Mouse (Mus musculus) forelimb bud, embryonic 11.5 days (tissue): ENCODE data around the gene Cnn3.

ENCODE experiments used
- DNase-seq: peaks from one replicate; pipeline ENCODE4 v3.0.0-alpha.2; 2012; ENCODE audit warnings: low read depth, low spot score

The Cnn3 gene

DNA sequence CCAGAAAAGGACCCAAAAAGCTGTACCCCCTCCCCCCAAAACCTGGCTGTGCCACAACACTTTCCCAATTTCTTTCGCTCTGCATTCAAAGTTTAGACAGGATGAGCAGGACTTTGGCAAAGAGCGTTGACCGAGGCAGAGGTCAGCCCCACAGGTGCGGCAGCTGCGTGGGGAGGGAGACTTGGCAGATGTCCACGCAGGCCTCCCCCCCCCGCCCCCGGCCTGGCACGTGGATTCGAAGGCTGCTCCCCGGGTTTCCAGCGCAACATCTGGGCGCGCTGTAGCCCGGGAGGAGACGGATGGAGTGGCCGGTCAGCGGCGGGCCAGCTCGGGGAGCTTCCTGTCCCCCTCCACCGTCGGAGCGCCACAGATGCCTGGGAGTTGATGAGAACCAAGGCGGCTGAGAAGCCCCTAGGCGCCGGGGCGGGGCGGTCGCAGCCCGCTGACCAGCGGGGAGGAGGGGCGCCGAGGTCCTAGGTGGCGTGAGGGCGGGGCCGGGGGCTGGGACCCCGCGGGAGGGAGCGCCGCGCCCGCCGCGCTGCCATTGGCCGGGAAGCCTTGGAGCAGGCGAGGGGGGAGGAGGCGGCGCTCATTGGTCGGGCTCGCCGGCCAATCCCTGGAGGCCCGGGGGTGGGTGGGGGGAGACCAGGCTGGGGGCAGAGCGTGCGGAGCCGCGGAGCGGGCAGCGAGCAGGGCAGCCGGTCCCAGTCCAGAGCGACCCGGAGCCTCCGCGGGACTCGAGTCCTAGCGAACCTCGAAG lies at the start of gene Cnn3:
Gene Cnn3 (plus strand): TSS at position 637 of the 760 bp plus-strand sequence.
- DNase-seq: peak; percentile 94

DNA sequence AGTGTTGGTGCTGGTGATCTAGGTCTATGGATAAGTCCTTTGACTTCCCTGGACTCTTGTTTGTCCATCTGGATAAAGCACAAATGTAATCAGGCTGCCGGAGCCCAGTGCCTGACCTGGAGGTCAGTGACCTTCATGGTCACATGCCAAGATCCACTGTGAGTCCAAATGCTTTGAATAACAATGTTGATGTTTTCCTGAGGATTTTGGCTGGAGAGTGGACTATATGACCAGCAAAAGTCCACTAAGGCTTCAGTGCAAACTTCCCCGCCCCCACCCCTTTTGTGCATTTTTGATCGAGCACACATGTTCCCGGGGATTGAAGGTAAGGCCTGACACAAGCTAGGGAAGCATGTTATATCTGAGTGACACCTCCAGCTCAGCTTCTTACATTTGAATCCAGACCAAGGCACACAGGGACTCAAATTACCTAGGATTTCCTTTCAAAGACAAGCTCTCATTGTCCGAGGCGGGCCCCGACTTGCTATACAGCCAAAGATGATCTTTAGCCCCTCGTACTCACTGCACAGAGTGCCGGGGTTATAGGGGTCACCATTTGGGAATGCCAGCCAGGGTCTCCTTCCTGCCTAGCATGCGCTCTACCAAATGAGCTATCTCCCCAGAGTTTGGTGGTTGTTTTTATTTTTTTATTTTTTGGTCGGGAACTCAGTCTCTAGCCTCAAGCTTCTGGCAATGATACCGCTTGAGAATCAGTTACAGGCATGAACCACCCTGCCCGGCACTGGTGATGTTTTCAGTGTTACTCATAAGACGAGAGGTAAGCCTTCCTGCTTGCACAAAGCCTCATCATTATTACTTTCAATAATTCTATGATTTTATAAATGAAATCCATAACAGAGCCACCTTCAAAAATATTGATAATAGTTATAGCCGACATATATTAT lies 47.3 kb upstream of the Cnn3 start:
- DNase-seq: no peak

DNA sequence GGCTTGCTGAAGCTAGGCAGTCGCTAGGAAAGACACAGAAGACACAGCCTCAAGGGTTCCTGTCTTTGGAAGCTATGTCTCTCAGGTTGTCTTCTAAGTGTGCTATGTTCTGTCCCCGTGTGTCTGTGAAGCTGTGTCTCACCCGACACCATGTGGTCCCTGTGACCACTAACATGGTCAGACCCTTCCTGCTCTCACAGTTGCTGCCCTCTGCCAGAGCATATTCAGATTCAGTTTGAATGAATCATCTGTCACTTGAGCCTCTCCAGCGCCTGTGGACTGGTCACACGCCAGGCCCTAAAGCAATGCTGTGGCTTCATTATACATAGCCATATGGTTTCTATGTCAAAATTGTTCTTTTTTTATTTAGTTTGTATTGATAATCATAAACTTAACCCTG lies 46.6 kb upstream of the Cnn3 start:
- no peak for DNase-seq

DNA sequence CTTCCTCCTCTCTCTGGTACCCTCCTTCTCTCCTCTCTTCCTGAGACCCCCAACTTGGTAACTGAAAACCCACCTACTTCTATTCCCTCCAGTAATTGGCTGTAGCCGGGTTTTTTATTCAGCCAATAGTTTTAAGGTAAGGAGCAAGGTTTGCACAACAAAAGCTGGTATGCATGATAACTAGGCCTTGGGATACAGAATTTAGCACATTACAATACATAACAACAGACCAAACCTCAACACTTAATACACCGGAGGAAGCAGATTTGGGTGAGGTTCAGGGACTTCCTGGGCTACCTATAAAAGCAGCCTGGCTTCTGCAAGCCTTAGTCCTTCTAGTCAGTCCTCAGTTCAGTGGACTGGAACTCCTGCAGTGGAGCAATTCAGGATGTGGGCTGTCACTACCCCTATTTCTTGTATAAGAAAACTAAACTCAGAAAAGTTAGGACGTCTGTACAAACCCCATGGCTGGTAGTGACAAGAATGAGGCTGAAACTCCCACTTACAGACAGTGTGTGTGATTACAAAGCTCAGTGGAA lies 38.8 kb upstream of the Cnn3 start:
- no peak for DNase-seq

- DNase-seq: no peak
Measured at GRCm38 (mm10) chr3:121389366-121389765, 36.9 kb upstream of the Cnn3 start.

- DNase-seq: peak; percentile 42
Measured at GRCm38 (mm10) chr3:121389860-121390530, 36.3 kb upstream of the Cnn3 start.

DNA sequence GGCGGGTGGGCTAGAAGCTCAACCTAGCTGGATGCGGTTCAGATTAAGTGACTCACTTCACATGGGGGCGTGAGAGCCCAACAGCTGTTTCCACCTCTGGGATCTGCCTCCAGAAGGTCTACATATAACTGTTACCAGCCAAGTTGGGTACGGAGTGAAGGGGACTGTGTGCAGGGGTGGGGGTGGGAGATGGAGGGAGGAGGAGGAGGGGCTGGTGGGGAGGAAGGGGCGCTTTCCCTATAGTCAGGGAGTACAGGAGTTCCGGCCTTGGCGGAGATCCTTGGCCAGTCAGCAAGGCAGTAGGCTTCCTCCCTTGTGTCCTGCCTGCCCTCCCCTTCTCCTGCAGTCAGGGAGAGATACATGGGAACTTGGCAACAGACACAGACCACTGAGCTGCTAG lies 35.6 kb upstream of the Cnn3 start:
- no peak for DNase-seq

DNA sequence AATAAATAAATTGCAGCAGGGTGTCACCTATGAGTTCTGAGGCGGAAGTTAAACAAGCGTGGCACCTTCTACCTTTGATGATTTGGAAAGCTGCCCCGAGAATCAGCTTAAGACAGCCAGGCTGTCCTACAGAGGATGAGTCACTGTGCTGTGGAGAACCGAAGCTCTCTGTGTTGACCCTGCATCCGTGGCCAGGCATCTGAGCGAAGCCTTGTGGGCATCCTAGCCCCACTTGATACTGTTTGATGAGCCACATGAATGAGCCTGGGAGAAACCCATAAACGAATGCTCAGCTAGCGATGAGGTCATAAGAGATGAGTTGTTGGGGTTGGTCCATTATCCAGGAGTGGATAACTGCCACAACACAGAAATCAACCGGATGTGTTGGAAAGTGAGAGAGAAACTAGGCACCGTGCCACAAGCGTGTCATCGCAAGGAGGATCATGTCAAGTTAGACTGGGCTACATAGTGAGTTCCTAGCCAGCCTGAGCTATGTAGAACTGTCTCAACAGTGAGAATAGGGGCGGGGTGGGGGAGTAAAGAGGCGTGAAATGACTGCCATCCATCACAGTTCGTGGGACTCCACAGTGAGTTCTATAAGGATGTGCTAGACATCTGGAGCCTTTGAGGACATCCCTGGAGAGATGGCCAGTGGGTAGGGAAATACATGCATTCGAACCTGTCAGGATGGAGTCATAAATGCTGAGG lies 30.6 kb upstream of the Cnn3 start:
- no peak for DNase-seq

- DNase-seq: no peak
Measured at GRCm38 (mm10) chr3:121396561-121396960, 29.7 kb upstream of the Cnn3 start.

DNA sequence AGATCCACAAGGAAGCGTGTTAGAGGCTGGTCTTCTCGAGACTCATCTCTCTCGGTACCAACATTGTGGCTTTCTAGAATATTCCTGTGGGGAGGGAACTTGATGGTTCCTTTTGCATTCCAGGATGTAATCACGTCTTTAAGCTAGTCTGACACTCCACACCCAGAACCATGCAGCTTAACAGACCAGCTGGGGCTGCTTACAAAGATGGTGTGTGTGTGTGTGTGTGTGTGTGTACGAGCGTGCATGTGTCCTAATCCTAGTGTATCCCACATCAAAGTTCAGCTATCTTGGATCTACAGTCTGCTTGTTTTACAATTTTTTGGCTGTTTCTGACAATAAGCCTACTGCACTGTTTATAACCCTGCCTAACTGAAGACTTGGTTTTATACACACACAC lies 29.3 kb upstream of the Cnn3 start:
- DNase-seq: no peak

- DNase-seq: no peak
Measured at GRCm38 (mm10) chr3:121401384-121401783, 24.9 kb upstream of the Cnn3 start.

GRCm38 (mm10) chr3:121402096-121402495 lies 24.2 kb upstream of the Cnn3 start:
- no peak for DNase-seq

GRCm38 (mm10) chr3:121403449-121403848 lies 22.8 kb upstream of the Cnn3 start:
- no peak for DNase-seq

DNA sequence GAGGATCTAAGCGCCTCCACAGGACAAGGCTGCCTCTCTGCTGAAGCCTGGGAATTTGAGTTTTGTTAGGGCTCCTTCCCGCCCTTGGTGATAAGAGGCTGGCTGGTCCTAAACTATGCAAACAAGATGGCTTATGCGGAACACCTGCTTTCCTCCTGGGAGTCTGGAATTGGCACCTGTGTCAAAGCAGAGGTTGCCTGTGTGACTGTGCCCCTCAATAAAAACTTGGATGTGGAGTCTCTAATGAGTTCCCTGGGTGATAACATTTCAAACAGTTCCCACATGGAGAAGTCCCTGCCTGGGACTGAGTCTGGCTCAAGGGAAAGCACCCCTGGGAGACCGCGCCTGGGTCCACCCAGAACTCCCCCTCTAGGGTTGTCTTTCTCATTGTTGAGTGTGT lies 21.2 kb upstream of the Cnn3 start:
- no peak for DNase-seq

GRCm38 (mm10) chr3:121407417-121407816 lies 18.9 kb upstream of the Cnn3 start:
- DNase-seq: no peak

- no peak for DNase-seq
Measured at GRCm38 (mm10) chr3:121408386-121408785, 17.9 kb upstream of the Cnn3 start.

DNA sequence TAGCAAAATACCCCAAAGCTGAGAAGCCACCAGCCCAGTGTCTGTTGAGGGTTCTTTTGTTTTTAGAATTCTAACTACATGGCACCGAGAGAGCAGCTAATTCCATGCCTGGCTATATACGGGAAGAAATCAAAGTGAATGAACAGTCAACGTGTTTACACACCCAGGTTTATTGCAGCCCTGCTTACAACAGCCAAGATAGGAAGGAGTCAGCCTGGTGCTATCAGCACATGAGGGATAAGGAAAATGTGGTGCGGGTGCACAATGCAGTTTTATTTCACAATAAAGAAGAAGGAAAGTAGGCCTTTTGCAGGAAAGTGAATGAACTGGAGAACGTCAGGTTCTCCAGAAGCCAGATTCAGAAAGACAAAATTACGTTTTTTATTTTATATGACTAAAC lies 14.8 kb upstream of the Cnn3 start:
- no peak for DNase-seq

DNA sequence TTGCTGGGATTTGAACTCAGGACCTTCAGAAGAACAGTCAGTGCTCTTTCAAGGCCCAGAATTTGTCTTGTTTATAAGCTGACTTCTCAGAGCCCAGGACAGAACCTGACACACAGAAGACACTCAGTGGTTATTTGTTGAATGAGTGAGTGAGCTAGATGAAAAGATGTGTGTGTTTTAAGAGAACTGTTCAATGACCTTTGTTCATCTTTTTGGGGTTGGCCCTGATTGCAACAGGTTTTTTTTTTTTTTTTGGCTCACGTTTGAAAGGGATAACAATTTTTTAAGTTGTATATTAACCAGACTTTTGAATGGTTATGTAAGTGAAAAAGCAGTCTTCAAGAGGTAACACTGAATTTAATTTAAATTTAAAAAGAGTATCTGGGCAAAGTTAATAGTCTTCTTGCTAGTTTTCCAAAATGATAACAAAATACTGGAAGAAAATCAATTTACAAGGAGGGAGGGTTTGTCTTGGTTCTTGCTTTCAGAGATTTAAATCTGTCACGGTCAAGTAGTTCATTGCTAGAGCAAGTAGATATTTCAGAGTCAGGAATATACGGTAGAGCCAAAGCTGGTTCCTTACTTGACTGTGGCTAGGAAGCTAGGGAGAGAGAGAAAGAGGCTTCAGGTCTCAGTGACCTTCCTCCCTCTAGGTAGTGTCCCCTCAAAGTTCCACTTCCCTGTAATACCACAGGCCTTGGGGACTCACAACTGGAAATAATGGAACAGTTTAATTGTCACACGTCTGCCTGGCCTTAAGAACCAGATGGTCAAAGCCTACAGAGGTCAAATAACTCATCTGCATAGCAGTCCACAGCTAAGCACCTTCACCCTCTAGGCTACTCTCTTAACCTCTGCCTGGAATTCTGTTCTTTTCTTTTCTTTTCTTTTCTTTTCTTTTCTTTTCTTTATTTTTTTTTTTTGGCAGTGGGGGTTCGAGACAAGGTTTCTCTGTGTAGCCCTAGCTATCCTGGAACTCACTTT lies 9.8 kb upstream of the Cnn3 start:
- no peak for DNase-seq

- no peak for DNase-seq
Measured at GRCm38 (mm10) chr3:121417379-121418250, 8.7 kb upstream of the Cnn3 start.
